Mouse (Mus musculus) testis, adult 2 months (tissue): ENCODE results near the gene Ddn. TPM values are rescaled to one million over a fixed set of nuclear protein-coding genes. Genes with fewer than 3 reads are reported as not detected.

Experiments
- H3K27ac ChIP-seq: fragments of 200-500 bp; 2 replicates; pipeline ENCODE4 v1.5.1; 2012; ENCODE audit warnings: low read depth, low read length; ENCODE audit not compliant: control insufficient read depth, insufficient read depth
- H3K27me3 ChIP-seq: fragments of 200-500 bp; 2 replicates; pipeline ENCODE4 v1.6.1; 2012; ENCODE audit warnings: mild to moderate bottlenecking, low read length, moderate library complexity; ENCODE audit not compliant: control insufficient read depth, insufficient read depth
- H3K36me3 ChIP-seq: fragments of 200-500 bp; 2 replicates; pipeline ENCODE4 v1.6.1; 2012; ENCODE audit warnings: mild to moderate bottlenecking, low read length; ENCODE audit not compliant: control insufficient read depth, insufficient read depth
- H3K4me1 ChIP-seq: fragments of 200-500 bp; 2 replicates; pipeline ENCODE4 v1.6.1; 2012; ENCODE audit warnings: low read length; ENCODE audit not compliant: control insufficient read depth, insufficient read depth
- H3K4me3 ChIP-seq: fragments of 200-500 bp; 2 replicates; pipeline ENCODE4 v1.5.1; 2012; ENCODE audit warnings: low read depth, mild to moderate bottlenecking, low read length, moderate library complexity, mixed read lengths; ENCODE audit not compliant: control insufficient read depth
- CTCF ChIP-seq: fragments of 200-500 bp; IDR thresholded peaks from 2 replicates; pipeline ENCODE4 v1.5.1; 2012; ENCODE audit warnings: low read depth, mild to moderate bottlenecking, inconsistent platforms, low read length, moderate library complexity; ENCODE audit not compliant: control insufficient read depth, insufficient read depth, insufficient replicate concordance
- POLR2A ChIP-seq: fragments of 200-500 bp; IDR thresholded peaks from 2 replicates; pipeline ENCODE4 v1.6.1; 2012; ENCODE audit warnings: low read depth, mild to moderate bottlenecking, inconsistent platforms, low read length, moderate library complexity; ENCODE audit not compliant: control insufficient read depth
- polyA plus RNA-seq: library from polyadenylated mRNA; depleted of rRNA; stranded (reverse); fragments of >200 nt; gene quantifications from 2 replicates; pipeline ENCODE4 v1.2.3, GENCODE M21; 2012; rRNA removed

Gene Ddn
- polyA plus RNA-seq, result 0.02 TPM in 1 of 2 replicates, not detected in the other

GRCm38 (mm10) chr15:98809390-98809789 lies at the start of gene Ddn:
Gene Ddn (minus strand): TSS chr15:98809490.
- peaks cover 3% of the 10 kb centered on the region; the same call in 1 of the 2 replicates for H3K27me3 ChIP-seq
- peaks cover 25% of the 10 kb centered on the region for H3K4me1 ChIP-seq
- TF ChIP-seq CTCF (no peak), POLR2A (no peak)
- H3K36me3 ChIP-seq, result no peaks in the 10 kb centered on the region; the same call in 1 of the 2 replicates
- H3K27ac ChIP-seq, result no peak within 1 kb of the TSS
- no peak within 1 kb of the TSS for H3K4me3 ChIP-seq

GRCm38 (mm10) chr15:98854214-98854613 lies 44.9 kb upstream of the Ddn start:
- TF ChIP-seq CTCF, result no peak
- TF ChIP-seq POLR2A, result no peak
- Histone ChIP-seq H3K27ac (no peak overlapping the region), H3K27me3 (no peaks in the 10 kb centered on the region), H3K36me3 (peaks cover 2% of the 10 kb centered on the region; the same call in 1 of the 2 replicates), H3K4me3 (no peak overlapping the region), H3K4me1 (no peaks in the 10 kb centered on the region)

GRCm38 (mm10) chr15:98853161-98853937 lies 44.1 kb upstream of the Ddn start:
- TF ChIP-seq CTCF (no peak), POLR2A (no peak)
- Histone ChIP-seq H3K4me1 (no peaks in the 10 kb centered on the region), H3K36me3 (peaks cover 2% of the 10 kb centered on the region; the same call in 1 of the 2 replicates), H3K4me3 (no peak overlapping the region), H3K27ac (no peak overlapping the region), H3K27me3 (no peaks in the 10 kb centered on the region)

- no peaks in the 10 kb centered on the region for H3K4me1 ChIP-seq
- no peaks in the 10 kb centered on the region for H3K27me3 ChIP-seq
- no peak for TF ChIP-seq POLR2A
- no peak for TF ChIP-seq CTCF
- no peak overlapping the region for H3K27ac ChIP-seq
- H3K4me3 ChIP-seq, result no peak overlapping the region
- H3K36me3 ChIP-seq, result peaks cover 2% of the 10 kb centered on the region; the same call in 1 of the 2 replicates
Observed at GRCm38 (mm10) chr15:98852733-98853132, 43.4 kb upstream of the Ddn start.

GRCm38 (mm10) chr15:98852071-98852470 lies 42.8 kb upstream of the Ddn start:
- TF ChIP-seq POLR2A (no peak), CTCF (no peak)
- Histone ChIP-seq H3K4me3 (no peak overlapping the region), H3K36me3 (peaks cover 2% of the 10 kb centered on the region; the same call in 1 of the 2 replicates), H3K27ac (no peak overlapping the region), H3K4me1 (no peaks in the 10 kb centered on the region), H3K27me3 (no peaks in the 10 kb centered on the region)

GRCm38 (mm10) chr15:98851229-98851818 lies 42.0 kb upstream of the Ddn start:
- peaks cover 2% of the 10 kb centered on the region; the same call in 1 of the 2 replicates for H3K36me3 ChIP-seq

GRCm38 (mm10) chr15:98850668-98851067 lies 41.4 kb upstream of the Ddn start:
- TF ChIP-seq POLR2A (no peak), CTCF (no peak)
- H3K36me3 ChIP-seq, result peaks cover 4% of the 10 kb centered on the region
- H3K4me1 ChIP-seq, result no peaks in the 10 kb centered on the region
- H3K27me3 ChIP-seq, result no peaks in the 10 kb centered on the region
- H3K4me3 ChIP-seq, result no peak overlapping the region
- no peak overlapping the region for H3K27ac ChIP-seq

More at GRCm38 (mm10) chr15:98851229-98851818, 42.0 kb upstream of the Ddn start:
- no peaks in the 10 kb centered on the region for H3K27me3 ChIP-seq
- H3K4me3 ChIP-seq, result no peak overlapping the region
- TF ChIP-seq POLR2A (no peak), CTCF (no peak)
- H3K27ac ChIP-seq, result no peak overlapping the region
- H3K4me1 ChIP-seq, result no peaks in the 10 kb centered on the region
